Mouse (Mus musculus) hematopoietic stem cell, adult 5-6 weeks (primary cell): ENCODE results near the gene 4930432K21Rik. TPM values are rescaled to one million over a fixed set of nuclear protein-coding genes. Genes with fewer than 3 reads are reported as not detected.

Experiments
- ATAC-seq, 2 experiments: fragments of 125-278 bp in 1 of 2; replicated peaks in 1 of 2; 2 replicates each; pipeline ENCODE4 v1.8.0; 2016 to 2017; ENCODE audit warnings: inconsistent platforms in 2 of 2, mild to moderate bottlenecking in 2 of 2, moderate number of reproducible peaks in 2 of 2, low read depth in 1 of 2, moderate TSS enrichment in 1 of 2; ENCODE audit not compliant: low FRiP score in 2 of 2, poor library complexity in 2 of 2, severe bottlenecking in 2 of 2, insufficient read depth in 1 of 2, low TSS enrichment in 1 of 2
- total RNA-seq: library from RNA; stranded (forward); fragments of 172-1452, 232-1000 nt; gene quantifications from 2 replicates; pipeline ENCODE4 v1.2.3, GENCODE M21; 2017

Gene 4930432K21Rik
- total RNA-seq, 1 experiment from 2014 or later, result 3.8 TPM

DNA sequence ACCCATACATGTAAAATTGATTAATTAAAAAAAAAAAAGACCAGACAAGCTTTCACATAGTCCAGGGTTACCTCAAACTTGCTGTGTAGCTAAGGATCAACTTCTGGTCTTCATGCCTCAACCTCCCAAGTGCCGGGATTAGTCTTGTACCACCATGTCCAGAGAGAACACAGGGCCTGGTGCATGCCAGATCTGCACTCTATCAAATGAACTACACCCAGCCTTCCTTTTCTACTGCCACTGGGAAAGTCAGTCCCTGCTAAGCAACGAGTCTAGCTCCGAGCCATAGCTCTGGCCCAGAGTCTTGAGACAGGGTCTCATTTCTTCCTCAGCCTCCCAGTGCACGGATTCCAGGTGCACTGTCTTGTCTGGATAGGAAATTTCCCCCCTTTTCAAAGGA, 65.5 kb downstream of the 4930432K21Rik start:
- ATAC-seq, result no peak

DNA sequence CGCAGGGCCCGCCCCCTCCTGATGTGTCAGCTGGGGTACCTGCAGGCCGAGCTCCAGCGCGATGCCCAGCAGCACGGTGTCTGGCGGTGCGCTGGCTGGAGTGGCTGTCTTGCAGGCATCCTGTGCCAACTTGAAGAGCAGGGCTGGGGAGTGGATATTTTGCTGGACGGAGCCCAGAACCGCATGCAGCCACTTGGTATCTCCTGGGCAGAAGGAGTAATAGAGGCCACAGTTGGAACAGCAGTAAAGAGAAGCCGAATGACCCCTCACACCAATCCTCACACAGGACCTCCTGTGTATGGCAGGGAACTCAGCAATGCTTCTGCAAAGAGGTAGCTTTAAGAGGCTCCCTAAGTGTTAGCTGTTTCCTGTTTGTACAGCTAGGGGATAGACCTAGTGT, 69.4 kb downstream of the 4930432K21Rik start:
- no peak for ATAC-seq

DNA sequence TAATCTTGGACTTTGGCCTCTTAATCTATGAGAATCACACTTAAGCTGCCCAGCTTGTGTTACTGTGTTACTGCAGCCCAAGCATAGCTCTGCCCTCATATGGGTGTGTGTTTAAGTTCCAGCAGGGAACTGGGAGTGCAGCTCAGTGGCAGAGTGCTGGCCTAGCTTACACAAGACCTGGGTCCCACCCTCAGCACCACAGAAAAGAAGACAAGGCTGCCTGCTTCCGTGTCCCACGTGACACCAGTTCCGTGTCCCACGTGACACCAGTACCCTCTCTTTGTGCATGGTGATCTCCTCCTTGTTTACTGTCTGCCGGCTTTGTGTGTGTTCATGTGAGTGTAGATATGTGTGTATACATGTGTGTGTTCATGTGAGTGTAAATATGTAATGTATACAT, 70.3 kb downstream of the 4930432K21Rik start:
- ATAC-seq, result no peak

DNA sequence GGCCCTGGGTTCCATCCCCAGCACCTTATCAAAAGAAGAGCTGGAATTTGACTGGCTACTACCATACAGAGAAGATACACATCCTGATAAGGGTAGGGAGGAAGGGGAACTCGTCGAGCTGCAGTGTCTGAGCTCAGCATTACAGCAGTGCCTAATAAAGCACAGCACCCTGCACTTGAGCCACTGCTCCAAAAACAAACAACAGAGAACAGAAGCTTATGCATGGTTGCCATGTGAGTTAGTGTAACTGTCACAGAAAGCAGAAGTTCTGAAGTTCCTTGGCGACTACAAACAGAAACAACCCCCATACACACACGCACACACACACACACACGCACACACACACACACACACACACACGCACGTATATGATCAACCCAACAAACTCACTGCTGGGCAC, 72.3 kb downstream of the 4930432K21Rik start:
- ATAC-seq, result peak; percentile 38 to 54; a peak in 3 of 4 replicates

Other genes starting within 250 kb of the 4930432K21Rik start
- gene Adgrl1, start 247.9 kb upstream of the 4930432K21Rik start, total RNA-seq, result 4.2 and 5.0 TPM in 2 replicates
- gene Gm10644, start 192.8 kb upstream of the 4930432K21Rik start, total RNA-seq, result 0.30 TPM in 1 of 2 replicates, not detected in the other
- gene Asf1b, start 192.5 kb upstream of the 4930432K21Rik start, total RNA-seq, result 22.3 and 22.5 TPM in 2 replicates
- gene Prkaca, start 175.0 kb upstream of the 4930432K21Rik start, total RNA-seq, result 24.0 and 27.6 TPM in 2 replicates
- 52.8 and 53.4 TPM in 2 replicates for gene Samd1, start 150.4 kb upstream of the 4930432K21Rik start, total RNA-seq
- 0.31 and 1.1 TPM in 2 replicates for gene 1700067K01Rik, start 146.5 kb upstream of the 4930432K21Rik start, total RNA-seq
- gene 2210011C24Rik, start 135.9 kb upstream of the 4930432K21Rik start, total RNA-seq, result not detected in 2 replicates
- gene Palm3, start 126.6 kb upstream of the 4930432K21Rik start, total RNA-seq, result 0.31 TPM in 1 of 2 replicates, not detected in the other
- 14.8 and 19.4 TPM in 2 replicates for gene Il27ra, start 105.4 kb upstream of the 4930432K21Rik start, total RNA-seq
- gene Rln3, start 103.0 kb upstream of the 4930432K21Rik start, total RNA-seq, result not detected in 2 replicates
- 2.5 and 3.6 TPM in 2 replicates for gene Gm10643, start 82.9 kb upstream of the 4930432K21Rik start, total RNA-seq
- gene Rfx1, start 81.2 kb upstream of the 4930432K21Rik start, total RNA-seq, result 2.3 and 5.3 TPM in 2 replicates
- gene Dcaf15, start 43.3 kb upstream of the 4930432K21Rik start, total RNA-seq, result 21.0 and 23.1 TPM in 2 replicates
- 1.4 and 2.7 TPM in 2 replicates for gene Podnl1, start 22.0 kb upstream of the 4930432K21Rik start, total RNA-seq
- 5.8 and 7.0 TPM in 2 replicates for gene Cc2d1a, start 89 bp upstream of the 4930432K21Rik start, total RNA-seq
- not detected in 2 replicates for gene Nanos3, start 37.2 kb downstream of the 4930432K21Rik start, total RNA-seq
- 6.8 and 13.4 TPM in 2 replicates for gene Zswim4, start 89.0 kb downstream of the 4930432K21Rik start, total RNA-seq
- 68.7 and 88.1 TPM in 2 replicates for gene D8Ertd738e, start 101.7 kb downstream of the 4930432K21Rik start, total RNA-seq
- gene Mri1, start 109.3 kb downstream of the 4930432K21Rik start, total RNA-seq, result 12.5 and 16.5 TPM in 2 replicates
- 6.6 and 17.1 TPM in 2 replicates for gene Ccdc130, start 122.4 kb downstream of the 4930432K21Rik start, total RNA-seq
- gene Cacna1a, start 240.4 kb downstream of the 4930432K21Rik start, total RNA-seq, result 9.8 and 13.2 TPM in 2 replicates